Mouse (Mus musculus) ES-E14 (cell line): ENCODE results near the gene Gm5678.

Experiments
- HCFC1 ChIP-seq: IDR thresholded peaks from 2 replicates; pipeline ENCODE4 v1.6.1; 2012; ENCODE audit warnings: low read length, inconsistent platforms, borderline replicate concordance; ENCODE audit not compliant: insufficient read depth
- MAFK ChIP-seq: IDR thresholded peaks from 2 replicates; pipeline ENCODE4 v1.6.1; 2014; ENCODE audit warnings: mild to moderate bottlenecking, low read depth, low read length, inconsistent platforms; ENCODE audit not compliant: insufficient read depth
- ZC3H11A ChIP-seq: IDR thresholded peaks from 2 replicates; pipeline ENCODE4 v1.6.1; 2012; ENCODE audit warnings: low read depth, mild to moderate bottlenecking, inconsistent platforms, low read length, borderline replicate concordance
- ZNF384 ChIP-seq: IDR thresholded peaks from 2 replicates; pipeline ENCODE4 v1.6.1; 2012; ENCODE audit warnings: low read depth, low read length, inconsistent platforms

DNA sequence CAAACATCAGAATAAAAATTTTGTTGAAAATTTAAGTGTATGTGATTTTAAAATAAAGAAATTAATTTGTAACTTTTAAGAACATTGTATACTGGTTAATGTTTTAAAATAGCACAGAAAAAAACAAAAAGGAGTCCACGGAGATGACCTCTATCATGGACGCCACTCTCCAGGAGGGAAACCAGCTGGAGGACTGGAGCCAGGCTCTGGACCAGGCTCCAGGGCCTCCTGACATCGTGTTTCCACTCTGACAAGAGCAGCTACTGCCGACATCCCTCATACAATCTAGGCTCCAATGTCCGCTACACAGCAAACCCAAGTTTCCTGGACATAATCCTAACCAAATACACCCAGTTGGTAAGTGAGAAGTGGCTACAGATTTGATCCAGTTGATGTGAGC is 32.1 kb upstream of the Gm5678 start:
- no peak for TF ChIP-seq HCFC1
- no peak for TF ChIP-seq ZNF384
- TF ChIP-seq MAFK: no peak
- TF ChIP-seq ZC3H11A: no peak
